Mouse (Mus musculus): ENCODE results near the gene Rab20.

DNA sequence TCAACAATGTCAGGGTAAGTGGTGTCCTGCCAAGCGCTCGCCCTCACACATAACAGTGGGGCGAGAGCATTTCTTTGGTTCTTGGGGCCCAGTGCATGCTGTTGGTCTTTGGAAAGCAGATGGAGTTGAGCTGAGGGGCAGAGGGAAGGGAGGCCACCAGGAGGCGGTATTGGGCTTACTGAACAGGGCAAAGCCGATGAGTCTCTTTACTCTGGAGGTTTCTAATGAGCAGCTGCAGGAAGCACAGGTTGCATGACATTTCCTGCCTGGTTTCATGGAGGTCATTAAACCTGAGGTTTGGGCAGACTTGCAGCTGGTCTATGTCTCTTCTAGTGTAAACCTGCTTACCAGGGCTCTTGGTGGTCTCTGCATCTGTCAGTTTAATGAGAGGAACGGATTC is 28.3 kb upstream of the Rab20 start:
- TF ChIP-seq CTCF (IDR thresholded peaks at IDR 0.05; ENCODE audit: low read depth, low read length) (peak; percentile 70), POLR2A (IDR thresholded peaks at IDR 0.05; ENCODE audit: extremely low read depth, insufficient read depth, low read length) (no peak)

Data from liver, adult 2 months (tissue).